Mouse (Mus musculus) ES-Bruce4 (cell line): ENCODE results near the gene Pagr1a. TPM values are rescaled to one million over a fixed set of nuclear protein-coding genes. Genes with fewer than 3 reads are reported as not detected.

ENCODE experiments used
- H3K27ac ChIP-seq: 2 replicates; pipeline ENCODE4 v1.5.1; 2012; ENCODE audit warnings: low read length, inconsistent platforms; ENCODE audit not compliant: insufficient read depth
- H3K27me3 ChIP-seq: 2 replicates; pipeline ENCODE4 v1.6.1; 2012; ENCODE audit warnings: mild to moderate bottlenecking, low read length, inconsistent platforms; ENCODE audit not compliant: control insufficient read depth, poor library complexity, insufficient read depth, severe bottlenecking
- H3K36me3 ChIP-seq: 2 replicates; pipeline ENCODE4 v1.6.1; 2012; ENCODE audit warnings: inconsistent platforms, mild to moderate bottlenecking, low read length, moderate library complexity; ENCODE audit not compliant: control insufficient read depth, poor library complexity, insufficient read depth, severe bottlenecking
- H3K4me1 ChIP-seq: one replicate; pipeline ENCODE4 v1.8.1; 2011; ENCODE audit warnings: low read length; ENCODE audit not compliant: control insufficient read depth, insufficient read depth
- H3K4me3 ChIP-seq: 2 replicates; pipeline ENCODE4 v1.5.1; 2011; ENCODE audit warnings: low read depth, mild to moderate bottlenecking, low read length
- H3K9ac ChIP-seq: 2 replicates; pipeline ENCODE4 v1.6.1; 2012; ENCODE audit warnings: low read depth, mild to moderate bottlenecking, inconsistent platforms; ENCODE audit not compliant: poor library complexity, severe bottlenecking
- H3K9me3 ChIP-seq: replicated peaks from 2 replicates; pipeline ENCODE4 v1.6.1; 2012; ENCODE audit warnings: mild to moderate bottlenecking, low read length, inconsistent platforms; ENCODE audit not compliant: control insufficient read depth, poor library complexity, insufficient read depth, severe bottlenecking
- CTCF ChIP-seq: IDR thresholded peaks from one replicate; pipeline ENCODE4 v1.8.1; 2011; ENCODE audit warnings: low read depth, low read length
- EP300 ChIP-seq: IDR thresholded peaks from 2 replicates; pipeline ENCODE4 v1.6.1; 2011; ENCODE audit warnings: low read depth, low read length; ENCODE audit not compliant: insufficient read depth
- POLR2A ChIP-seq: IDR thresholded peaks from one replicate; pipeline ENCODE4 v1.8.1; 2011; ENCODE audit warnings: low read length; ENCODE audit not compliant: insufficient read depth
- polyA plus RNA-seq: library from polyadenylated mRNA; stranded (reverse); fragments of >200 nt; gene quantifications from 2 replicates; pipeline ENCODE4 v1.2.4, GENCODE M21; 2011; ENCODE audit warnings: low read depth; ENCODE audit not compliant: missing spikeins, insufficient read depth, insufficient read length

Gene Pagr1a
- polyA plus RNA-seq, 1 experiment: 27.9 TPM

DNA sequence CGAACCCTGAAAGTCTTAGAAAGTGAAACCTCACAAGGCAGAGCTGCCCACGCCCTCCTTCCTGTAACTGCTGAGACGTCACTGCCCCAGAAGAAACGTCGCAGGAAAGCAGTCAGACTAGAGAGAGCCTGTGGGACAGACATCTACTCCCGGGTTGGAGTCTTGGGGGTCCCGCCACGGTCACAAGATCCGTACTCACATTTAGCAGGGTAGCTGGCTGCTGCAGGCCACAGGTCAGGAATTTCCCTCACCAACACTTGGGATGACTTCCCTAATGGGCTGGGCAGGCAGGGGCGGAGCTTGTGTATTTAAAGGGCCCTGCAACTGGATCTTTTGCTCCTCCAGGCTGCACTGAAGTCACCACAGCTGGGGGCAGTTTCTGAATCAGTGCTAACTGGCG is 2.8 kb downstream of the Pagr1a start, which contains the start of gene Mvp:
Gene Mvp (minus strand): TSS at position 302 of the 400 bp plus-strand sequence.
- Histone ChIP-seq H3K4me1 (peaks cover 5% of the 10 kb centered on the region), H3K36me3 (peaks cover 9% of the 10 kb centered on the region), H3K27ac (peak within 1 kb of the TSS; percentile 61), H3K9ac (peak within 1 kb of the TSS; percentile 35), H3K27me3 (no peaks in the 10 kb centered on the region), H3K9me3 (no peaks in the 10 kb centered on the region), H3K4me3 (peak within 1 kb of the TSS; percentile 70)
- TF ChIP-seq EP300 (no peak), CTCF (no peak), POLR2A (no peak)

DNA sequence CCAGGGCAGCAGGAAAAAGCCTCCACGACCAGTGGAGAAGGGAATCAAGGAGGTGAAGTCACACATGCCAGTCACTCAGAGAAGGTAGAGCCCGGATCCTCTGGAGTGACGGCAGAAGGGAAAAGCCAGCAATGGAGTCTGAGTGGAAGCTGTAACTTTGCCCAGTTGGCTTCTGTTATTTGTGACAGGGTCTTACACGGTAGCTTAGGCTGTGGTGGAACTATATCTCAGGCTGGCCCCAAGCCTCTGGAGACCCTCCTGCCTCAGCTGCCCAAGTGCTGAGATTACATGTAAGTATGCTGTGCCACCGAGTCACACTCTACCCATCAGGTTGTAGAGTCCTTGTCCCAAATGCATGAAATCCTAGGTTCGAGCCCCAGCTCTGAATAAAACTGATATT is 3.8 kb downstream of the Pagr1a start:
- H3K4me3 ChIP-seq: no peak overlapping the region
- TF ChIP-seq POLR2A (no peak), EP300 (no peak), CTCF (no peak)
- peaks cover 9% of the 10 kb centered on the region for H3K36me3 ChIP-seq
- no peaks in the 10 kb centered on the region for H3K27me3 ChIP-seq
- no peak overlapping the region for H3K27ac ChIP-seq
- H3K9ac ChIP-seq: no peak overlapping the region
- H3K4me1 ChIP-seq: peaks cover 5% of the 10 kb centered on the region
- H3K9me3 ChIP-seq: no peaks in the 10 kb centered on the region

DNA sequence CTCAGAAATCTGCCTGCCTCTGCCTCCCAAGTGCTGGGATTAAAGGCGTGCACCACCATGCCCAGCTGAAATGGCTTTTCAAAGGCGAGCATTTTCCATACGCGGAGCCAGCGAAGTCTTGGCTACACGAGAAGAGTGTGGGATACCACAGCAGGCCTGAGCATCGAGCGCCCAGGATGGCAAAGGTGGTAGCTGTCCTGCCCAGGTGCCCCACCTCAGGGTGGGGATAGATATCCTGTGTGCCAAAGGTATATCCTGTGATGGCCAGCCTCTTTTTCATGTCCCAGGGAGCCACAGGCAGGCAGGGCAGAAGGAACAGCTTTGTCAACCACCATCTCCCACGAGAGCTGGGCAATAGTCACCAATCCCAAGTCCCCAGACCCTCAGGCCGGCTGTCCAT is 4.3 kb downstream of the Pagr1a start:
- no peak overlapping the region for H3K9ac ChIP-seq
- TF ChIP-seq CTCF (no peak), EP300 (no peak), POLR2A (no peak)
- H3K4me3 ChIP-seq: no peak overlapping the region
- no peak overlapping the region for H3K27ac ChIP-seq
- peaks cover 5% of the 10 kb centered on the region for H3K4me1 ChIP-seq
- H3K36me3 ChIP-seq: peaks cover 9% of the 10 kb centered on the region
- no peaks in the 10 kb centered on the region for H3K27me3 ChIP-seq
- no peaks in the 10 kb centered on the region for H3K9me3 ChIP-seq

DNA sequence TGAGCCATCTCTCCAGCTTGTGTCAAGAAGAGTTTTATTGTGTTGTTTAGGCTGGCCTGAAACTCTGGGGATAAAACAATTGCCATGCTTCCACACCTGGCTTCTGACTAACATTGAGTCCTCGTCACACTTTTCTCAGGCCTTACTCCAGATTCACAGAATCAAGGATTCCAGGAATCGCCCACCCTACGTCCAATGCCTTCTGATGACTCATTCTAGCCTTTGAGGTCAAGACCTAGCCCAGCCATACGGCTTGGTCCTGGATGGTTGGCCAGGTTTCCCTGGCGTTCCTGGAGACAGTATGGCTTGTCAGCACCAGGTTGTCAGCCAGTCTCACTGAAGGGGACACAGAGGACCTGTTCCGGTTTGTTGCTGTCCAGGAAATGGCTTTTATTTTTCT is 4.8 kb downstream of the Pagr1a start:
- TF ChIP-seq EP300: no peak
- TF ChIP-seq POLR2A: no peak
- no peak for TF ChIP-seq CTCF
- Histone ChIP-seq H3K9me3 (no peaks in the 10 kb centered on the region), H3K27me3 (no peaks in the 10 kb centered on the region), H3K27ac (0 out of 2 replicates have a peak overlapping the region, but pooled peaks have one; percentile 7), H3K4me1 (peaks cover 7% of the 10 kb centered on the region), H3K36me3 (peaks cover 9% of the 10 kb centered on the region), H3K9ac (no peak overlapping the region), H3K4me3 (no peak overlapping the region)

DNA sequence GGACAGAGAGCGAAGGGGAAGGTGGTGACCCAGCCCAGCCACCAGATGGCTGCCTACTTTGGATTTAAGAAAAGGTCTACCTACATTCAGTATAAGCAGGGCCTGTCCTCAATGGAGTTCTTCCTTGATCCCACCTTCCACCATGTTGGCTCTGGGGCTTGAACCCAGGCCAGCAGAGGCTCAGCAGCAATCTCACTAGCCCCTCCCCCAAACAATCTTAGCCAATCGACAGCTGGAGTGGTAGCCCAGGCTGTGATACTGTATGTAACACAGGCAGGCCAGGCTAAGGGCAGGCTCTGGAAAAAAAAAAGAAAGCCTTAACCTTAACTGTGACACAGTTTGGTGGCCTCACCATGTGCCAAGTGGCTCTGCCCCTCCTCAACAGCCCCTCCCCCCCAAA is 5.4 kb downstream of the Pagr1a start:
- Histone ChIP-seq H3K9me3 (no peaks in the 10 kb centered on the region), H3K9ac (peak overlapping the region; percentile 22; the same call in 1 of the 2 replicates), H3K27ac (0 out of 2 replicates have a peak overlapping the region, but pooled peaks have one; percentile 20), H3K27me3 (no peaks in the 10 kb centered on the region), H3K4me3 (peak overlapping the region; percentile 21; the same call in 1 of the 2 replicates), H3K36me3 (peaks cover 9% of the 10 kb centered on the region), H3K4me1 (peaks cover 7% of the 10 kb centered on the region)
- no peak for TF ChIP-seq EP300
- TF ChIP-seq CTCF: no peak
- TF ChIP-seq POLR2A: no peak

DNA sequence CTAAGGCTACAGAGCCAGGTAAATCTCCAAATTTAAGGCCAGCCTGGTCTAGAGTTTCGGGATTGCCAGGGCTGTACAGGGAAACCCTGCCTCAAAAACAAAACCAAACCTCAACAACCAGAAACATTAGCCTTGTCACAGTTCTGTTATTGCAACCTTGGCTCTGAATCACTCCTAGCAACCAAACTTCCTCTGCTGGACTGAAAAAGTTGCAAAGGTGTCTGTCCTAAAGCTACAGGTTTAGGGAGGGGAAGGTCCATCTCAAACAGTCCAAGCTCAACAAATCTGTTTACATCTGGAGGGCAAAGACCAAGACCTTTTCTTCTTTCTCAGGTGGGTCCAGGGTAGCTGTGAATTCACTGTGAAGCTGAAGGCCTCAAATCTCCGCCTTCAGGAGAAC is 6.1 kb downstream of the Pagr1a start:
- Histone ChIP-seq H3K9ac (0 out of 2 replicates have a peak overlapping the region, but pooled peaks have one; percentile 22), H3K4me3 (no peak overlapping the region), H3K27ac (peak overlapping the region; percentile 20; the same call in 1 of the 2 replicates), H3K36me3 (peaks cover 9% of the 10 kb centered on the region), H3K9me3 (no peaks in the 10 kb centered on the region), H3K27me3 (no peaks in the 10 kb centered on the region), H3K4me1 (peaks cover 7% of the 10 kb centered on the region)
- TF ChIP-seq EP300: no peak
- no peak for TF ChIP-seq CTCF
- no peak for TF ChIP-seq POLR2A
